Comparison of ENCODE assay signal across 13 mouse cellular contexts in genomic region chr2:167281461-167281860, GRCm38 (mm10). TPM values are rescaled to one million over a fixed set of nuclear protein-coding genes. Genes with fewer than 3 reads are reported as not detected.
A peak's percentile ranks its signal among the peaks of the same experiment; 100 is the strongest.
DNase-seq lines count a peak whose midpoint lies in the region; ATAC-seq lines count a peak whose summit lies in the region.
"Had no signal": no experiment of that assay in that cellular context is flagged by ENCODE, and none has a peak within 500 bp of the region (broad histone marks: within the 10 kb centered on the region; RNA-seq: fewer than 3 reads in every experiment).

No protein-coding gene starts in this region.

- no peak overlapping the region for H3K9ac ChIP-seq in kidney, embryonic 15.5 days
- H3K9ac ChIP-seq: lung, embryonic 14.5 days; midbrain, embryonic 15.5 days had no signal

- peaks cover 3% of the 10 kb centered on the region; the same call in 1 of the 2 replicates for H3K4me1 ChIP-seq in kidney, embryonic 15.5 days
- H3K4me1 ChIP-seq: midbrain, embryonic 15.5 days had no signal

- H3K36me3 ChIP-seq in kidney, embryonic 15.5 days: no peaks in the 10 kb centered on the region
- H3K36me3 ChIP-seq: midbrain, embryonic 15.5 days had no signal

- peak; percentile 18 for DNase-seq in cerebellum, adult 11-12 months
- DNase-seq in cerebellum, adult 18-20 months: no peak
- DNase-seq in kidney, adult 9 months: peak; percentile 2
- DNase-seq in right cerebral cortex, postnatal 25 days: peak; percentile 1
- DNase-seq in right cerebral cortex, postnatal 36 days (ENCODE audit: low spot score in 2 of 2): no peak
- peak; percentile 0 for DNase-seq in ovary, postnatal 10 days (ENCODE audit: low spot score)
- DNase-seq in left cerebral cortex, postnatal 4 days: no peak
- DNase-seq: lung, embryonic 14.5 days had no signal

- H3K4me3 ChIP-seq in kidney, embryonic 15.5 days (replicated peaks): no peak overlapping the region

- 92% methylated on average over 13 of the region's 13 CpGs for WGBS in kidney, embryonic 15.5 days

- no peak overlapping the region for H3K27ac ChIP-seq in kidney, embryonic 15.5 days
- H3K27ac ChIP-seq: kidney, postnatal 0 days; midbrain, embryonic 15.5 days had no signal

- no peaks in the 10 kb centered on the region for H3K9me3 ChIP-seq in kidney, embryonic 15.5 days (replicated peaks)
- H3K9me3 ChIP-seq: midbrain, embryonic 15.5 days had no signal

- no peak overlapping the region for H3K4me2 ChIP-seq in kidney, embryonic 15.5 days
- H3K4me2 ChIP-seq: lung, embryonic 14.5 days; midbrain, embryonic 15.5 days had no signal

- ATAC-seq in kidney, embryonic 15.5 days (replicated peaks; ENCODE audit: low FRiP score): no peak

- intact Hi-C loops in left cerebral cortex, postnatal 4 days (cut with DNase I): loop anchor here (5.0 kb wide), 1 partner anchor 136 kb away; no protein-coding TSS in a partner anchor

- peaks cover 5% of the 10 kb centered on the region for H3K27me3 ChIP-seq in kidney, embryonic 15.5 days

RNA-seq across cellular contexts. Expression of gene Ptgis, which starts 41.1 kb away (rescaled TPM):
- polyA plus RNA-seq in kidney, embryonic 15.5 days (2015; fragmentation: Nextera tagmentation; extraction: Ambion mirVana): 18.7 and 21.1 TPM in 2 replicates
- 1 to 10 TPM; 2.6 to 3.2 TPM for total RNA-seq in left cerebral cortex, postnatal 4 days (2021)
- total RNA-seq: hematopoietic stem cell, adult 5-6 weeks; neutrophil, adult 5-6 weeks had no signal

Comparison
In these comparisons a context has a peak if more than half of its experiments do, and no peak if none do; other contexts are left out.
1. DNase-seq: peak in cerebellum, adult 11-12 months (single experiment), kidney, adult 9 months (single experiment), right cerebral cortex, postnatal 25 days (single experiment) and ovary, postnatal 10 days (single experiment); none in cerebellum, adult 18-20 months (0 of 2), right cerebral cortex, postnatal 36 days (0 of 2) and left cerebral cortex, postnatal 4 days (single experiment).